Mouse (Mus musculus) embryo, embryonic 11.5 days (tissue): ENCODE data around the gene Kcnd2.

ENCODE experiments used
- DNase-seq: peaks from one replicate; pipeline ENCODE4 v3.0.0-alpha.2; 2012; ENCODE audit warnings: low read depth, low spot score

Kcnd2 gene

GRCm38 (mm10) chr6:21424202-21424785 lies 209.0 kb downstream of the Kcnd2 start:
- no peak for DNase-seq

- DNase-seq: no peak
Measured at GRCm38 (mm10) chr6:21431120-21431519, 215.8 kb downstream of the Kcnd2 start.

GRCm38 (mm10) chr6:21464719-21465118 lies 249.4 kb downstream of the Kcnd2 start:
- no peak for DNase-seq

GRCm38 (mm10) chr6:21471891-21472544 lies 256.7 kb downstream of the Kcnd2 start:
- DNase-seq: no peak

- no peak for DNase-seq
Measured at GRCm38 (mm10) chr6:21482714-21483113, 267.4 kb downstream of the Kcnd2 start.

GRCm38 (mm10) chr6:21488536-21488935 lies 273.2 kb downstream of the Kcnd2 start:
- no peak for DNase-seq

- no peak for DNase-seq
Measured at GRCm38 (mm10) chr6:21502921-21503320, 287.6 kb downstream of the Kcnd2 start.

- DNase-seq: no peak
Measured at GRCm38 (mm10) chr6:21510621-21511239, 295.4 kb downstream of the Kcnd2 start.

- DNase-seq: no peak
Measured at GRCm38 (mm10) chr6:21520351-21520750, 305.0 kb downstream of the Kcnd2 start.

GRCm38 (mm10) chr6:21527489-21528074 lies 312.3 kb downstream of the Kcnd2 start:
- DNase-seq: no peak

- no peak for DNase-seq
Measured at GRCm38 (mm10) chr6:21534009-21534408, 318.7 kb downstream of the Kcnd2 start.

GRCm38 (mm10) chr6:21534820-21535219 lies 319.5 kb downstream of the Kcnd2 start:
- no peak for DNase-seq

GRCm38 (mm10) chr6:21551501-21551900 lies 336.2 kb downstream of the Kcnd2 start:
- DNase-seq: no peak

- DNase-seq: no peak
Measured at GRCm38 (mm10) chr6:21570964-21571363, 355.7 kb downstream of the Kcnd2 start.

- DNase-seq: no peak
Measured at GRCm38 (mm10) chr6:21590156-21590555, 374.9 kb downstream of the Kcnd2 start.

GRCm38 (mm10) chr6:21597424-21597823 lies 382.1 kb downstream of the Kcnd2 start:
- DNase-seq: no peak

- no peak for DNase-seq
Measured at GRCm38 (mm10) chr6:21609381-21610059, 394.2 kb downstream of the Kcnd2 start.

GRCm38 (mm10) chr6:21629989-21630388 lies 414.7 kb downstream of the Kcnd2 start:
- DNase-seq: no peak

- DNase-seq: no peak
Measured at GRCm38 (mm10) chr6:21655681-21656080, 440.4 kb downstream of the Kcnd2 start.

- no peak for DNase-seq
Measured at GRCm38 (mm10) chr6:21664135-21664534, 448.8 kb downstream of the Kcnd2 start.

GRCm38 (mm10) chr6:21664638-21665037 lies 449.3 kb downstream of the Kcnd2 start:
- DNase-seq: no peak

GRCm38 (mm10) chr6:21684252-21684651 lies 468.9 kb downstream of the Kcnd2 start:
- DNase-seq: no peak
